Comparison of ENCODE assay signal across 12 mouse cellular contexts in genomic region chr4:139282955-139283417, GRCm38 (mm10). TPM values are rescaled to one million over a fixed set of nuclear protein-coding genes. Genes with fewer than 3 reads are reported as not detected.
DNase-seq lines count a peak whose midpoint lies in the region; ATAC-seq and TF ChIP-seq lines count a peak whose summit lies in the region.
"Had no signal": no experiment of that assay in that cellular context is flagged by ENCODE, and none has a peak within 500 bp of the region (broad histone marks: within the 10 kb centered on the region; RNA-seq: fewer than 3 reads in every experiment).

No protein-coding gene starts in this region.

- H3K9me3 ChIP-seq in lung, embryonic 14.5 days (ENCODE audit: low read depth, low read length), result no peaks in the 10 kb centered on the region
- no peaks in the 10 kb centered on the region for H3K9me3 ChIP-seq in kidney, embryonic 15.5 days (replicated peaks)
- H3K9me3 ChIP-seq in stomach, embryonic 14.5 days (ENCODE audit: control insufficient read depth, low read depth, low read length), result no peaks in the 10 kb centered on the region
- H3K9me3 ChIP-seq: embryonic facial prominence, embryonic 15.5 days had no signal

- peak; percentile 45 for DNase-seq in lung, embryonic 14.5 days
- no peak for DNase-seq in lung, postnatal 36 days
- DNase-seq in cerebellum, postnatal 10 days, result peak; percentile 78 to 81
- DNase-seq in right cerebral cortex, postnatal 14 days, result no peak
- no peak for DNase-seq in ovary, postnatal 36 days (ENCODE audit: low spot score)
- no peak for DNase-seq in natural killer cell, adult 2 months (ENCODE audit: low spot score in 2 of 2)

- H3K9ac ChIP-seq in lung, embryonic 14.5 days, result no peak overlapping the region
- H3K9ac ChIP-seq in kidney, embryonic 15.5 days, result no peak overlapping the region
- H3K9ac ChIP-seq in stomach, embryonic 14.5 days (replicated peaks; ENCODE audit: low read depth, low read length), result no peak overlapping the region
- H3K9ac ChIP-seq: embryonic facial prominence, embryonic 15.5 days had no signal

- 40% methylated on average over 6 of the region's 6 CpGs for WGBS in lung, embryonic 14.5 days
- 13% methylated on average over 6 of the region's 6 CpGs for WGBS in kidney, embryonic 15.5 days
- 38% methylated on average over 6 of the region's 6 CpGs for WGBS in stomach, embryonic 14.5 days

- TF ChIP-seq CTCF in lung, embryonic 14.5 days (IDR thresholded peaks at IDR 0.05; ENCODE audit: low read depth), result no peak

- H3K4me3 ChIP-seq in lung, embryonic 14.5 days (ENCODE audit: low read depth, low read length), result no peak overlapping the region
- H3K4me3 ChIP-seq in kidney, embryonic 15.5 days (replicated peaks), result no peak overlapping the region
- H3K4me3 ChIP-seq in stomach, embryonic 14.5 days (ENCODE audit: low read depth, low read length), result no peak overlapping the region
- H3K4me3 ChIP-seq: embryonic facial prominence, embryonic 15.5 days had no signal

- no peak overlapping the region for H3K27ac ChIP-seq in lung, embryonic 14.5 days (ENCODE audit: low read depth)
- peak overlapping the region; percentile 90 for H3K27ac ChIP-seq in kidney, embryonic 15.5 days
- H3K27ac ChIP-seq in stomach, embryonic 14.5 days (ENCODE audit: low read length), result peak overlapping the region; percentile 39; the same call in 1 of the 2 replicates
- H3K27ac ChIP-seq: embryonic facial prominence, embryonic 15.5 days had no signal

- H3K4me1 ChIP-seq in lung, embryonic 14.5 days (ENCODE audit: insufficient read depth), result peaks cover 6% of the 10 kb centered on the region; the same call in 1 of the 2 replicates
- peaks cover 57% of the 10 kb centered on the region for H3K4me1 ChIP-seq in kidney, embryonic 15.5 days
- 0 out of 2 replicates have a peak, but pooled peaks cover 3% of the 10 kb centered on the region for H3K4me1 ChIP-seq in stomach, embryonic 14.5 days (ENCODE audit: control insufficient read depth, insufficient read depth, low read length)

- ATAC-seq in lung, embryonic 14.5 days (ENCODE audit: insufficient read depth), result no peak
- peak; percentile 72 for ATAC-seq in kidney, embryonic 15.5 days (replicated peaks; ENCODE audit: low FRiP score)
- no peak for ATAC-seq in stomach, embryonic 14.5 days (ENCODE audit: insufficient number of reproducible peaks, insufficient read depth, low FRiP score, low read depth)
- ATAC-seq: intestine, postnatal 0 days; Patski had no signal

- peaks cover 78% of the 10 kb centered on the region for H3K36me3 ChIP-seq in lung, embryonic 14.5 days (ENCODE audit: insufficient read depth)
- peaks cover 74% of the 10 kb centered on the region for H3K36me3 ChIP-seq in kidney, embryonic 15.5 days
- peaks cover 51% of the 10 kb centered on the region for H3K36me3 ChIP-seq in stomach, embryonic 14.5 days (ENCODE audit: control insufficient read depth, insufficient read depth, low read length)

- no peaks in the 10 kb centered on the region for H3K27me3 ChIP-seq in lung, embryonic 14.5 days (ENCODE audit: insufficient read depth, low read length)
- no peaks in the 10 kb centered on the region for H3K27me3 ChIP-seq in kidney, embryonic 15.5 days
- H3K27me3 ChIP-seq in stomach, embryonic 14.5 days (ENCODE audit: control insufficient read depth, insufficient read depth, low read length), result no peaks in the 10 kb centered on the region
- H3K27me3 ChIP-seq: embryonic facial prominence, embryonic 15.5 days; Patski had no signal

- H3K4me2 ChIP-seq in lung, embryonic 14.5 days, result no peak overlapping the region
- no peak overlapping the region for H3K4me2 ChIP-seq in kidney, embryonic 15.5 days
- H3K4me2 ChIP-seq in stomach, embryonic 14.5 days (replicated peaks; ENCODE audit: low read depth, low read length), result no peak overlapping the region
- H3K4me2 ChIP-seq: embryonic facial prominence, embryonic 15.5 days; midbrain, embryonic 11.5 days had no signal

RNA-seq across cellular contexts. Expression of gene Pqlc2, which starts 27.5 kb away (rescaled TPM):
- 10.5 and 11.0 TPM in 2 replicates for polyA plus RNA-seq in lung, embryonic 14.5 days (2014; fragmentation: Nextera tagmentation; extraction: Ambion mirVana)
- polyA plus RNA-seq in kidney, embryonic 15.5 days (2015; fragmentation: Nextera tagmentation; extraction: Ambion mirVana), result 13.9 and 14.2 TPM in 2 replicates
- 9.5 and 13.7 TPM in 2 replicates for polyA plus RNA-seq in stomach, embryonic 14.5 days (2014; fragmentation: Nextera tagmentation; extraction: Ambion mirVana)

RNA-seq across cellular contexts. Expression of gene Akr7a5, which starts 27.6 kb away (rescaled TPM):
- polyA plus RNA-seq in lung, embryonic 14.5 days (2014; fragmentation: Nextera tagmentation; extraction: Ambion mirVana), result 87.5 and 101 TPM in 2 replicates
- 154 and 166 TPM in 2 replicates for polyA plus RNA-seq in kidney, embryonic 15.5 days (2015; fragmentation: Nextera tagmentation; extraction: Ambion mirVana)
- polyA plus RNA-seq in stomach, embryonic 14.5 days (2014; fragmentation: Nextera tagmentation; extraction: Ambion mirVana), result 107 and 108 TPM in 2 replicates

Comparison
In these comparisons a context has a peak if more than half of its experiments do, and no peak if none do; other contexts are left out.
1. DNase-seq: peak in lung, embryonic 14.5 days (single experiment) and cerebellum, postnatal 10 days (2 of 2); none in lung, postnatal 36 days (single experiment), right cerebral cortex, postnatal 14 days (single experiment), ovary, postnatal 36 days (single experiment) and natural killer cell, adult 2 months (0 of 2).